Mouse (Mus musculus): ENCODE measurements around the gene Olfr1494. TPM values are rescaled to one million over a fixed set of nuclear protein-coding genes. Genes with fewer than 3 reads are reported as not detected.

Gene Olfr1494
- not detected for total RNA-seq (2021)
- long read RNA-seq, experiment 1, result 0 reads
- long read RNA-seq, experiment 2, result 0 reads

GRCm38 (mm10) chr19:13739428-13739827 lies at the start of gene Olfr1494:
Gene Olfr1494 (plus strand): TSS chr19:13739728.
- no peak for DNase-seq (ENCODE audit: low spot score in 2 of 2)

DNA sequence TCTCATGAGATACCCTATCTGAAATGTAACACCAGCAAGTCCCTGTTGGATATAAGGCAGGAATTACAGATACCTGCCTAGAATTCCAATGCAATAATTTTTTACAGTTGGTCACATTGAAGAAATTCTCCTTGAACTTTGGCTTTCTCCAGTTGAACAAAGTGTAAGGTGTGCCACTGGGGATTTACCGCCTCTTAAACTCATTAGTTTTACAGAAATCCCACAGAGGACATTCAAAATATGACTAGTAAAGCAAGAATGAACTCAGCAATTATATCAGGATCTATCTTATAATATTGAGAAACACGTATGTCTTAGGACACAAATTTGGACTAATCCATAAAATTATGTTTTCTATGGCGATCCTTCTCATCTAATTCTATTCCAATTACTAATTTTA lies 42.6 kb upstream of the Olfr1494 start, which contains the start of gene Olfr1491:
Olfr1491 (plus strand) TSS at position 301 of the 400 bp plus-strand sequence.
- no peak for DNase-seq (ENCODE audit: low spot score in 2 of 2)

DNA sequence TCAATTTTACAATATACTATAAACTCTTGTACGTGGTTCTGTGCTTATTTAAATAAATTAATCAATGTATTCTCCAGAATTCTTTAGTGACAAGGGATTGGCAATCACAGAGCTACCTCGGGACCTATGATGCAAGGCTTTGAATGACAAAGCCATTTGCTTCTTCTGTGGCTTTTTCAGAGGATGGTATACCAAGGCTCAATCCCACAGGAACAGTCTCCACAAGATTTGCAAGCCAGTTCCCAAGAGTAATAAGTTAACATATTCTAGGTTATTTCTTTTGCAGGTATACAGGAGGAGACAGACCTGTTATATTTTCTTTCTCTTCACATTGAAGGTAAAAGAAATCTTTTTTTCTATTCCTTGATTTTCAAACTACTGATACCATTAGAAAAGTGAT lies 16.6 kb upstream of the Olfr1494 start, which contains the start of gene Olfr1493-ps1:
Olfr1493-ps1 (plus strand) TSS at position 301 of the 400 bp plus-strand sequence.
- no peak for DNase-seq (ENCODE audit: low spot score in 2 of 2)

GRCm38 (mm10) chr19:13749366-13749765 lies 9.8 kb downstream of the Olfr1494 start:
- DNase-seq (ENCODE audit: low spot score in 2 of 2), result no peak

DNA sequence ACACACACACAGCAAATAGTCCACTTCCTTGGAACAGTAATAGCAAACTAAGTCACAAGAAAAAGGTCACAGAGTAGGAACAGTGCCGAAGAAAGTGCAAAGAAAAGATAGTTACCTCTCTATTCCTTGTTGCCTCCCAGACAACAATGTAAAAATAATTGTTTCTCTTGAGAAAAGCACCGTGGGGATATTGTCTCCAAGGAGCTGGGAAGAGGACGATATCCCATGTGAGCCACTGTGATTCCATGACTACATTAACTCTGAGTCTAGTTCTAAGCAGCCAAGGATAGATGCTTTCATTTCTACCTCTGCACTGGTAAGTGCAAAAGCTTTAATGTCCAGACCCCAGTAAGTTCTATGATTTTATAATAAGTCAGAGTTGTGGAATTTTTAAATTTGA lies 24.8 kb downstream of the Olfr1494 start, which contains the start of gene Olfr1495:
Olfr1495 (plus strand) TSS at position 301 of the 400 bp plus-strand sequence.
- no peak for DNase-seq (ENCODE audit: low spot score in 2 of 2)

- no peak for DNase-seq (ENCODE audit: low spot score in 2 of 2)
Observed at GRCm38 (mm10) chr19:13768565-13769276, 29.2 kb downstream of the Olfr1494 start.

DNA sequence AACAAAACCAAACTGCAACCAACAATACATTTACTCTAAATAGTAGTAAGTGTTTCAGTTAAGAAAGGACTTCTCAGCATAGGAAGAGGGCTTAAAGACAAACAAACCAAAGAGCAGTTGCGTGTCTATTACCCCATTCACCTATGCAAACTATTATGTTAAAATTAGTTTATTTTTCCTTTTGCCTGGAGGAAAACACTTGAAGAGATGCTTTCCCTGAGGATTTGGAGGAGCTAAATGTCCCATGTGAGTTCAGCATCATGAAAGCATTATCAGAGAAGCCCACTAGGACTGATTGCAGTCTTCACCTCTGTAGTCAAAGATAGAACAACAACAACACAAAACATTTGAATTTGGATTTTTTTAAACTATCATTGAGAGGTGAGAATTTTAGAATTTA lies 38.0 kb downstream of the Olfr1494 start, which contains the start of gene Olfr1496:
Olfr1496 (plus strand) TSS at position 301 of the 400 bp plus-strand sequence.
- DNase-seq (ENCODE audit: low spot score in 2 of 2), result no peak

DNA sequence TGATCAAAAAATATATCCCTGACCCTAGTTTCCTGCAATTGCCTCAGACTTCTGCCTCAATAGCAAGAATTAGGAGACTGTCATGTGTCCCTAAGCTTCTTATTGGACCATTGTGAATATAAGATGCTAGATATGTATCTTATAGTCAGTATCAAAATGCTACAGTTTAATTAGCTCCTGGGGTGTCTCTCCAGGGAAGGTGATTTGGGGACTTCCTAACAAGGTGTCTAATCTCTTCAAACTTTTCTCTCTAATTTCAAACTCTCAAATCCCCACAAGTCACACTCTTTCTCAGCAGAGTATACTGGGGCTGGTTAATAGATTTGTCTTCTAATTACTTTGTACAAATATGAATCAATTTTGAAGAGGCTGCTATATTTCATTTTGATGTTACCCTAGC lies 58.6 kb downstream of the Olfr1494 start, which contains the start of gene Olfr1497:
Olfr1497 (minus strand) TSS at position 101 of the 400 bp plus-strand sequence.
- no peak for DNase-seq (ENCODE audit: low spot score in 2 of 2)

Other genes with a start within 250 kb of the Olfr1494 start
- gene Olfr1477, start 239.2 kb upstream of the Olfr1494 start, total RNA-seq (2021), result not detected
- gene Olfr1480, start 211.8 kb upstream of the Olfr1494 start, total RNA-seq (2021), result not detected
- gene Olfr1484, start 156.2 kb upstream of the Olfr1494 start, total RNA-seq (2021), result not detected
- not detected for gene Olfr1487, start 122.4 kb upstream of the Olfr1494 start, total RNA-seq (2021)
- gene Olfr1489, start 108.1 kb upstream of the Olfr1494 start, total RNA-seq (2021), result not detected
- gene Olfr1490, start 88.6 kb upstream of the Olfr1494 start, total RNA-seq (2021), result not detected
- not detected for gene Olfr1491, start 42.5 kb upstream of the Olfr1494 start, total RNA-seq (2021)
- gene Olfr1493-ps1, start 16.4 kb upstream of the Olfr1494 start, total RNA-seq (2021), result not detected
- gene Olfr1495, start 24.9 kb downstream of the Olfr1494 start, total RNA-seq (2021), result not detected
- not detected for gene Olfr1496, start 38.1 kb downstream of the Olfr1494 start, total RNA-seq (2021)
- not detected for gene Olfr1497, start 58.5 kb downstream of the Olfr1494 start, total RNA-seq (2021)
- gene Olfr1499, start 79.7 kb downstream of the Olfr1494 start, total RNA-seq (2021), result not detected
- gene Olfr1500, start 90.8 kb downstream of the Olfr1494 start, total RNA-seq (2021), result not detected
- not detected for gene Olfr1501, start 111.0 kb downstream of the Olfr1494 start, total RNA-seq (2021)
- not detected for gene Olfr1502, start 122.1 kb downstream of the Olfr1494 start, total RNA-seq (2021)
- not detected for gene Olfr1504, start 158.2 kb downstream of the Olfr1494 start, total RNA-seq (2021)
- not detected for gene Olfr1505, start 173.8 kb downstream of the Olfr1494 start, total RNA-seq (2021)